Mouse (Mus musculus) limb, embryonic 12.5 days (tissue): Measurements from ENCODE around the gene Efcab6. TPM values are rescaled to one million over a fixed set of nuclear protein-coding genes. Genes with fewer than 3 reads are reported as not detected.

Source experiments
- ATAC-seq: fragments of 200-750 bp; cut with Nextera tagmentation; 2 replicates; pipeline ENCODE4 v1.8.0; 2017; ENCODE audit warnings: low read depth, moderate TSS enrichment; ENCODE audit not compliant: insufficient number of reproducible peaks, insufficient read depth, low FRiP score, low TSS enrichment
- H3K27ac ChIP-seq: fragments of 300-500 bp; sonication (generic); 2 replicates; pipeline ENCODE4 v1.5.1; 2016; ENCODE audit warnings: mild to moderate bottlenecking, moderate library complexity
- H3K27me3 ChIP-seq: fragments of 300-500 bp; sonication (generic); 2 replicates; pipeline ENCODE4 v1.6.1; 2016; ENCODE audit warnings: mild to moderate bottlenecking, moderate library complexity
- H3K36me3 ChIP-seq: fragments of 300-500 bp; sonication (generic); 2 replicates; pipeline ENCODE4 v1.6.1; 2016; ENCODE audit warnings: mild to moderate bottlenecking, moderate library complexity
- H3K4me1 ChIP-seq: fragments of 300-500 bp; sonication (generic); replicated peaks from 2 replicates; pipeline ENCODE4 v1.6.1; 2016
- H3K4me2 ChIP-seq: fragments of 300-500 bp; sonication (generic); 2 replicates; pipeline ENCODE4 v1.6.1; 2016; ENCODE audit warnings: mild to moderate bottlenecking, moderate library complexity
- H3K4me3 ChIP-seq: fragments of 300-500 bp; sonication (generic); replicated peaks from 2 replicates; pipeline ENCODE4 v1.5.1; 2016; ENCODE audit warnings: mild to moderate bottlenecking
- H3K9ac ChIP-seq: fragments of 300-500 bp; sonication (generic); replicated peaks from 2 replicates; pipeline ENCODE4 v1.6.1; 2016; ENCODE audit warnings: mild to moderate bottlenecking, moderate library complexity
- H3K9me3 ChIP-seq: fragments of 300-500 bp; sonication (generic); 2 replicates; pipeline ENCODE4 v1.6.1; 2016; ENCODE audit warnings: mild to moderate bottlenecking, moderate library complexity
- WGBS: fragments of 180-500 bp; shearing (Covaris S2); methylation state at CpG from one replicate; pipeline ENCODE4 v1.1.7; 2016; 5-methylcytosine and 5-hydroxymethylcytosine counted together
- polyA plus RNA-seq: library from polyadenylated mRNA; unstranded; fragments of >200 nt; fragmentation: Nextera tagmentation; extraction: Ambion mirVana; gene quantifications from 2 replicates; pipeline ENCODE4 v1.2.1, GENCODE M21; 2016

Efcab6 gene
- polyA plus RNA-seq, 1 experiment from 2014 or later = 0.08 TPM

DNA sequence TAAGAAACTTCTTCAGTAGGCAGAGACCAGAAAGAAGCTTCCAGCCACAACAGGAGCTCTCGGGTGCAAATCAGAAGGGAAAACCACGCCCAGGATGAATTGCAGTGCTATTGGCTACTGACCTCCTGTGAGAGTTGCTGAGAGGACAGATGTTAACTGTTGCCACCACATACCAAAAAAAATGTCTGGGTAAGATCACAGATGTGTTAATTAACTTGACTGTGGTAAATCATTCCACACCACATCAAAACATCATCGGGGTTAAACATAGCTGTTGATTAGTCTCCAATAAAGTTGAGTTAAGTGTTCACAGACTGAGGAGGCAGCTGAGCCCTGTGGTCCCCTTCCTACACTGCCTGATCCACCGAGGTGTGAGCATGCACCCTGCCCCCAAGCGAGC is 88.1 kb downstream of the Efcab6 start:
- WGBS = 4% methylated on average over 5 of the region's 5 CpGs
- H3K9me3 ChIP-seq = no peaks in the 10 kb centered on the region
- peaks cover 79% of the 10 kb centered on the region for H3K27me3 ChIP-seq
- no peak overlapping the region for H3K4me3 ChIP-seq
- H3K9ac ChIP-seq = no peak overlapping the region
- H3K4me2 ChIP-seq = peak overlapping the region; percentile 19; the same call in 1 of the 2 replicates
- no peak for ATAC-seq
- no peaks in the 10 kb centered on the region for H3K36me3 ChIP-seq
- peaks cover 8% of the 10 kb centered on the region for H3K4me1 ChIP-seq
- no peak overlapping the region for H3K27ac ChIP-seq

DNA sequence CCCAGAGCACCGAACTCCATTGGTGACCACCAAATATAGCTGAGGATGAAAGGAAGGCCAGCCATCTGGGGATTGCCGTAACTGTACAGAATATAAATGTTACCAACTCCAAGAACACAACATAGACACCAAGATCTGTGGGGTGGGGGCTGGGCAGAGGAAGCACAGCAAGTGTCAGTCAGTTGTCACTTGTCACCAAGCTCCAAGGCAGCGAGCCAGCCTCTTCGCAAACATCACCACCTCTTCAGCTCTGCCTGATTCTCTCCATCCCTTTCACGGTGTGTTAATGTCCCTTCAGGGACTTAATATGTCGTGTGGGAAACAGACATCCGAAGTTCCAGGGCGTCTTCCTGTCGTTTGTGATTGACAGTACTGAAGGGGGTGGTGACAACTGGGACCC is 93.0 kb downstream of the Efcab6 start:
- Histone ChIP-seq H3K4me1 (peaks cover 7% of the 10 kb centered on the region), H3K4me2 (no peak overlapping the region), H3K9me3 (no peaks in the 10 kb centered on the region), H3K9ac (no peak overlapping the region), H3K36me3 (no peaks in the 10 kb centered on the region), H3K4me3 (no peak overlapping the region), H3K27ac (no peak overlapping the region), H3K27me3 (peaks cover 75% of the 10 kb centered on the region)
- ATAC-seq = no peak
- 72% methylated on average over 9 of the region's 9 CpGs for WGBS

DNA sequence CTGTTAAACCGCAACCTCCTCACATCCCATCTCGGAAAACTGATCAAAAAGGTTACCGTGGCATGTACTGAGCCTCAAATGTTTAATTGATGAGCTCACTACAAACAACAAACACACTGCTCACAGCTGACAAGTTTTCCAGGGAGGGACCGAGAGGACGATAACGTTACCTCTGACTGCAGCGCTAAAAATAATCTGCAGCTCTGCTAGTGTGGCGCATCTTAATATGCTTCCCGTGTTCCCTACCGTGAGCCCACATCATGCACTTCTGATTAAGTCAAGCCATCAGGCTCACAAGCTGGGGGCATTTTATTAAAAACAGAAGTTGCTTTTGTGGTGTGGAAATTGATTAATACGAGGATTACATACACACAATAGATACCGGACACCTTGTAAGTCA is 97.4 kb downstream of the Efcab6 start:
- Histone ChIP-seq H3K36me3 (no peaks in the 10 kb centered on the region), H3K27me3 (peaks cover 49% of the 10 kb centered on the region), H3K9me3 (0 out of 2 replicates have a peak, but pooled peaks cover 3% of the 10 kb centered on the region), H3K9ac (no peak overlapping the region), H3K4me2 (no peak overlapping the region), H3K4me3 (no peak overlapping the region), H3K27ac (no peak overlapping the region), H3K4me1 (no peaks in the 10 kb centered on the region)
- 67% methylated on average over 12 of the region's 12 CpGs for WGBS
- no peak for ATAC-seq

DNA sequence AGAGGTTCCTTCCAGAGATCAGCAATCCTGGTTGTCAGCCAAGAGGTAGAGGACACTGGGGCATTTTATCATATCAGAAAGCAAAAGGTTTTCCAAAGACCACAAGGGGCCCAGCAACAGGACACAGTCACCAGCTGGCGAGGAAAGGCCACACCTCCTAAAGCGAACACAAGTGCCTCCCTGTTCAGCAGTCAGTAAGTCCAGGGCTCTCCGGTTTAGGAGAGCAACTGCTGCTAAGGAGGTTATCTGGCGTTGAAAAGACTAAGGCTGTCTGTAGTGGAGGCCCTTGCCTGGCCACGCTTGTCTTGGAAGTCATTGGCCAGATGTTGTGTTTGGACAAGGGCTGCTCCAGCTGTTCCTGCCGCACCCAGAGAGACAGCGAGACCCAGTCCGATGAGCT is 100.1 kb downstream of the Efcab6 start:
- Histone ChIP-seq H3K9me3 (0 out of 2 replicates have a peak, but pooled peaks cover 3% of the 10 kb centered on the region), H3K4me2 (no peak overlapping the region), H3K36me3 (no peaks in the 10 kb centered on the region), H3K4me3 (no peak overlapping the region), H3K4me1 (no peaks in the 10 kb centered on the region; the same call in 1 of the 2 replicates), H3K27me3 (peaks cover 28% of the 10 kb centered on the region), H3K27ac (no peak overlapping the region), H3K9ac (no peak overlapping the region)
- 72% methylated on average over 8 of the region's 8 CpGs for WGBS
- no peak for ATAC-seq

DNA sequence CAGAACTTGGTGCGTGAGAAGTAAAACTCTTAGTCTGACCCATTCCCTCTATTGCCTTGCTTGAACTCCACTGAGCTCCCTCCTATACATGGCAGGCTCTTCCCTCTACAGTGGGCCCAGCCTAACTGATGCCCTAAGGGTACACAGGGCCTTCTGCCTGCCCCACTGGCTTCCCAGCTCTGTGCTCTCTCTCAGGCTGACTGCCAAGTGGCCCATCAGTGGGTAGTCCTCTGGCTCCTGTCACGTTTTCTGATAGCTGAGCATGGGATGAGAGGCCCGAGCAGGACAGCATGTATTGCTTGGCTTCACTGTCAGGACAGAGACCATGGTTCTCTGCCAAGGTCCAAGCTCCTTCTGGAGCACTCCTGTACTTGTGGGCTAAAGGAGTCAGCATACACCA is 106.8 kb downstream of the Efcab6 start:
- Histone ChIP-seq H3K36me3 (no peaks in the 10 kb centered on the region), H3K9ac (no peak overlapping the region), H3K4me1 (no peaks in the 10 kb centered on the region; the same call in 1 of the 2 replicates), H3K27me3 (peaks cover 31% of the 10 kb centered on the region), H3K27ac (no peak overlapping the region), H3K9me3 (no peaks in the 10 kb centered on the region), H3K4me3 (no peak overlapping the region), H3K4me2 (no peak overlapping the region)
- 79% methylated on average over 3 of the region's 3 CpGs for WGBS
- ATAC-seq = no peak

DNA sequence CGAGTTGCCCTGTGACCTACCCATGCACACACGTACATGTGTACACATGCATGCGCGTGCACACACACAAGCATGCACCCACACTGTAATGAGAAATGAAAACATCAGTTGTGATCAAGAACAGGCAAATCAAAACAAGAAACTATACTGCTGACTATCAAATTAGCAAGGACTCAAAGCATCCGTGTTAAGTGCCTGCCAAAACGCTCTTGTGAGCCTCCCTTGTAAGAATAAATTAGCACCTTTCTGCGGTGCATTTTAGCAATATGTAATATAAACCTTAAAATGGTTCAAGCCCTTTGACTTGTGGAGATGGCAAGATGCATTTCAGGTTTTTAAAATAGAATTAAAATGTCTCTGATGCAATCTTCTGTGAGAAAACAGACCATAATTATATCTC is 108.2 kb downstream of the Efcab6 start:
- peaks cover 25% of the 10 kb centered on the region for H3K27me3 ChIP-seq
- 89% methylated on average over 7 of the region's 7 CpGs for WGBS

DNA sequence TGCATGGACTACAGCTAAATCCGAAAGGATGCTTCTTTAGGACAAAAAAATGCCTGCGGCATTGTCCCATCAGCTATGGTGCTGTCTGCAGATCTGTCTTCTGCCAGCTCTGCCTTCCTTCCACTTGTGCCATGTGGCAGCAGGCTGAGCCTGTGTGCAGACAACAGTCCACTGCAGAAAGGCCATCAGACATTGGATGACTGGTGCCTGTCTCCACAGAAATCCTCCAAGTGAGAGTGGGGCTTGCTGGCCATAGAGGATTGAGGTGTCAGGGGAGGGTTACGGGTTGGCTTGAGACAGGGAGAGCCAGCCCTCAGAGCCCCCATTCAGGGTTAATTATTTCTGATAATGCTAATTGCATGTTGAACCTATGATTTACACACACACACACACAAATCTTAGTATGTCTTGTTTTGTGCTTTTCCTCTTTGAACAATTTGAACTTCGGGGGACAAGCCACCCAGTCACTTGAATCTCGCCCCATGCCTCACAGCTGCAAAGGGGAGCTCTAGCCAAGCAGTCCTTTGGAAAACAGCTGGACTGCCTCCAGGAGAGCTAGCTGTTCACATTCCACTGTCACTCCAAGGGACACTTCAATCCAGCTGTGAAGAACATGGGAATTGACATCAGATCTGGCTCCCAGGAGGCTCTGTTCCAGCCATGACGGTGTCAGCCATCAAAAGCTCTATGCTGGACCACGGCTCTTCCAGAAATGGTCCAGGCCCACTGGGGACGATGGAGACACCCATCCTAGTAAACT is 109.1 kb downstream of the Efcab6 start:
- Histone ChIP-seq H3K9ac (no peak overlapping the region), H3K4me2 (no peak overlapping the region), H3K36me3 (no peaks in the 10 kb centered on the region), H3K27ac (no peak overlapping the region), H3K9me3 (no peaks in the 10 kb centered on the region), H3K27me3 (peaks cover 22% of the 10 kb centered on the region), H3K4me3 (no peak overlapping the region), H3K4me1 (no peaks in the 10 kb centered on the region; the same call in 1 of the 2 replicates)
- WGBS = 85% methylated on average over 8 of the region's 8 CpGs
- ATAC-seq = no peak

More for the DNA sequence above, 108.2 kb downstream of the Efcab6 start:
- Histone ChIP-seq H3K36me3 (no peaks in the 10 kb centered on the region), H3K9me3 (no peaks in the 10 kb centered on the region), H3K4me2 (no peak overlapping the region), H3K4me3 (no peak overlapping the region), H3K9ac (no peak overlapping the region), H3K4me1 (no peaks in the 10 kb centered on the region; the same call in 1 of the 2 replicates), H3K27ac (no peak overlapping the region)
- ATAC-seq = no peak

DNA sequence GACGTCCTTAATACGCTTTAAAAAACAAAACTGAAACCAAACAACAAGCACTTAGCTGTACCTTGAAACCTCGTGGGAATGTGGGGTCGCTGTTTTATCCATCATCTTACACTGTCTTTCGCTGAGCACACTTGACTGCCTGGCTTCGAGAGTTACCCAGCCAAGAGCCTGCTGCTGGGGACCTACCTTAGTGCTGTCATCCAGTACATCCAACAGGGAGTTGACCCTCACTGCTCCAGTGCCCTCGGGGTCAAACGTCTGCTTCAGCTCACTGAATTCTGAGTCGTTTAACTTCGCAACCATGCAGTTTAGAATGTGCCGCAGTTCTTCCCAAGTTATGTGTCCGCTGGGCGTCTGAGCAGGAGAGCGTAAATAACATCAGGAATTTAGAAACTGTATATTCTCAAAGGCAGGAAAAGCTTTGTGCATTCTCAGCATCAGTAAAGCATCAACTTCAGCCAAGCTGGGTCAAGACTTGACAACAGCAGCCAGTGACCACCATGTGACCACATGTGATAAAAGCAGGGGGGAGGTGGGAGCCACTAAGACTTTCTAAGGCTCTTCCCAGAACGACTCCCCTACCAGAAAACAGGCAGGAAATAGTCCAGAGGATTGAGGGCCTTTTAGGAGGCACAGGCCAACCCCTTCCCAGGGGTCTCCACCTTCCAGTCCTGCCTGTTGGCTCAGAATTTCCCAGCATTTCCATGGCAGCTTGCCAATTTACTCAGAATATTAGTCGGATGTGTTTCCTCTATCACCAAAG is 115.3 kb downstream of the Efcab6 start:
- Histone ChIP-seq H3K4me1 (peaks cover 6% of the 10 kb centered on the region), H3K36me3 (no peaks in the 10 kb centered on the region), H3K27ac (no peak overlapping the region), H3K9me3 (no peaks in the 10 kb centered on the region), H3K9ac (no peak overlapping the region), H3K4me2 (no peak overlapping the region), H3K27me3 (no peaks in the 10 kb centered on the region), H3K4me3 (no peak overlapping the region)
- no peak for ATAC-seq
- 43% methylated on average over 16 of the region's 16 CpGs for WGBS

DNA sequence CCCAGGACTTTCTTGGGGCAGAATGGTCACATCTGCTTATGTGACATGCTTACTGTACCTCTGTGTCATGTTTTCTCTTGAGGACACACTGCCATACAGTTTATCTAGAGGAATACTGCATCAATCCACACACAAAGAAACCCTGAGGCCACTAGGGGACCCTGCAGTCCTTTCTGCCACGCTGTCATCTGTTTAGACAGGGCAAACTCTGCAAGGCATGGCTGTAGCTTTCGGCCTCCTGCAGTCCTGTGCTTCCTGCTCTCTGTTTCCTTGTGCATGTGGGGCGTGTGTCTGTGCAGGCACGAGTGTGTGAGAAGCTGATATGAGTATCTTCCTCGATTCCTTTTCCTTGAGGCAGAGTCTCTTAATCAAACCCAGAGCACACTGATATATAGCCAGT is 125.5 kb downstream of the Efcab6 start:
- 50% methylated on average over 5 of the region's 5 CpGs for WGBS
- no peaks in the 10 kb centered on the region for H3K9me3 ChIP-seq
- H3K27me3 ChIP-seq = no peaks in the 10 kb centered on the region; the same call in 1 of the 2 replicates
- H3K36me3 ChIP-seq = no peaks in the 10 kb centered on the region
- no peak overlapping the region for H3K27ac ChIP-seq
- no peak for ATAC-seq
- no peak overlapping the region for H3K4me3 ChIP-seq
- no peak overlapping the region for H3K9ac ChIP-seq
- no peaks in the 10 kb centered on the region for H3K4me1 ChIP-seq
- H3K4me2 ChIP-seq = no peak overlapping the region

DNA sequence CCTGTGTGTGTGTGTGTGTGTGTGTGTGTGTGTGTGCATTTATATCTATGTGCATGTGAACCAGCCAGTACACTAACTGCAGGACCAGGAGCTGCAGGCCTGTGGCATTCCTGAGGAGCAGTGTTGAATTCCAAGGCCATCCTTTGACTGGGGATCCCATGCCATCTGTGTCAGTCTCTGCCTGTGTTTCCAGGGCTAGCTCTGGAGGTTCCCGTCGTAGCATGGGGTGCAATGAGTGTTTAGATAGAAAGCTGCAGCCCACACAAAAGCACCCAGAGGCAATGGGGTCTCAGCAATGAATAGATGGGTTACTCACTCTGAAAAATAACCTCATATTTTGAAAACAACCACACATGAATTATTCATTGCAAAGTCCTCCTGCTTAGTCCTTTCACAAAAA is 126.7 kb downstream of the Efcab6 start:
- H3K4me1 ChIP-seq = no peaks in the 10 kb centered on the region
- H3K27me3 ChIP-seq = no peaks in the 10 kb centered on the region; the same call in 1 of the 2 replicates
- no peak overlapping the region for H3K4me3 ChIP-seq
- H3K36me3 ChIP-seq = no peaks in the 10 kb centered on the region
- no peaks in the 10 kb centered on the region for H3K9me3 ChIP-seq
- H3K27ac ChIP-seq = no peak overlapping the region
- 83% methylated on average over 2 of the region's 2 CpGs for WGBS
- H3K4me2 ChIP-seq = no peak overlapping the region
- ATAC-seq = no peak
- no peak overlapping the region for H3K9ac ChIP-seq

DNA sequence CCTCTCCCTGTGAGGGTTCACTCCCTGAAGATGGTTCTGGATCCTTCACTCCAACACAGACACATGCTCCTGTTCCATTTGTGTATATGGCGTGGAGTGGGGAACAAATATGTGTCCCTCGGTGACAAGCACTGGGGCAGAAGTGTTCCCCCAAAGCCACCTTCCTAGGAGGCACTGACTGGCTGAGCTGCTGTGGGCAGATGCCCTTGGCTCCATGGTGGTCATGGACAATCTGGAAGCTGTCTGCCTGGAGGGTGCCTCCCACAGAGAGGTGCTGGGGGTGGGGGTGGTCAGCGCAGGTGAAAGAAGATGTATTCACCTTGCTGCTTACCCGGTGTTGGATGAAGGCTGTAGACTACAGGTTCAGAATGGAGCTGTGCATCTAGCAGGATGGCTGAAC is 128.7 kb downstream of the Efcab6 start:
- Histone ChIP-seq H3K4me2 (no peak overlapping the region), H3K4me1 (no peaks in the 10 kb centered on the region), H3K9me3 (no peaks in the 10 kb centered on the region), H3K27ac (no peak overlapping the region), H3K9ac (no peak overlapping the region), H3K4me3 (no peak overlapping the region), H3K36me3 (no peaks in the 10 kb centered on the region), H3K27me3 (no peaks in the 10 kb centered on the region; the same call in 1 of the 2 replicates)
- 84% methylated on average over 4 of the region's 4 CpGs for WGBS
- ATAC-seq = no peak
